Mouse (Mus musculus) midbrain, embryonic 14.5 days (tissue): Measurements from ENCODE around the gene Suco. TPM values are rescaled to one million over a fixed set of nuclear protein-coding genes. Genes with fewer than 3 reads are reported as not detected.

Source experiments
- ATAC-seq: fragments of 200-750 bp; cut with Nextera tagmentation; 2 replicates; pipeline ENCODE4 v1.8.0; 2017; ENCODE audit warnings: moderate number of reproducible peaks, moderate library complexity; ENCODE audit not compliant: low FRiP score, low TSS enrichment
- DNase-seq: peaks from one replicate; pipeline ENCODE4 v3.0.0-alpha.2; 2015
- H3K27ac ChIP-seq: fragments of 300-500 bp; sonication (generic); replicated peaks from 2 replicates; pipeline ENCODE4 v1.5.1; 2014; ENCODE audit warnings: mild to moderate bottlenecking, low read depth, low read length, moderate library complexity
- H3K27me3 ChIP-seq: fragments of 300-500 bp; sonication (generic); 2 replicates; pipeline ENCODE4 v1.6.1; 2014; ENCODE audit warnings: low read length, control low read depth, mixed read lengths; ENCODE audit not compliant: control insufficient read depth, insufficient read depth
- H3K36me3 ChIP-seq: fragments of 300-500 bp; sonication (generic); 2 replicates; pipeline ENCODE4 v1.6.1; 2014; ENCODE audit warnings: low read length, control low read depth; ENCODE audit not compliant: control insufficient read depth, insufficient read depth
- H3K4me1 ChIP-seq: fragments of 300-500 bp; sonication (generic); 2 replicates; pipeline ENCODE4 v1.6.1; 2014; ENCODE audit warnings: mild to moderate bottlenecking, antibody characterized with exemption, low read length, control low read depth; ENCODE audit not compliant: control insufficient read depth, insufficient read depth
- H3K4me2 ChIP-seq: fragments of 300-500 bp; sonication (generic); 2 replicates; pipeline ENCODE4 v1.6.1; 2014; ENCODE audit warnings: mild to moderate bottlenecking, low read length, moderate library complexity
- H3K4me3 ChIP-seq: fragments of 300-500 bp; sonication (generic); replicated peaks from 2 replicates; pipeline ENCODE4 v1.5.1; 2014; ENCODE audit warnings: low read depth, low read length
- H3K9ac ChIP-seq: fragments of 300-500 bp; sonication (generic); replicated peaks from 2 replicates; pipeline ENCODE4 v1.6.1; 2014; ENCODE audit warnings: mild to moderate bottlenecking, low read length, moderate library complexity
- H3K9me3 ChIP-seq: fragments of 300-500 bp; sonication (generic); 2 replicates; pipeline ENCODE4 v1.6.1; 2016; ENCODE audit warnings: low read length, control low read depth, mixed read lengths; ENCODE audit not compliant: control insufficient read depth
- WGBS: fragments of 180-500 bp; shearing (Covaris S2); extraction: QIAGEN DNeasy Blood & Tissue Kit; methylation state at CpG from one replicate; pipeline ENCODE4 v1.1.7; 2014; 5-methylcytosine and 5-hydroxymethylcytosine counted together
- polyA plus RNA-seq: library from polyadenylated mRNA; unstranded; fragments of >200 nt; fragmentation: Nextera tagmentation; extraction: Ambion mirVana; gene quantifications from 2 replicates; pipeline ENCODE4 v1.2.1, GENCODE M21; 2014

Suco gene
- polyA plus RNA-seq, 1 experiment from 2014 or later: 27.8 TPM

DNA sequence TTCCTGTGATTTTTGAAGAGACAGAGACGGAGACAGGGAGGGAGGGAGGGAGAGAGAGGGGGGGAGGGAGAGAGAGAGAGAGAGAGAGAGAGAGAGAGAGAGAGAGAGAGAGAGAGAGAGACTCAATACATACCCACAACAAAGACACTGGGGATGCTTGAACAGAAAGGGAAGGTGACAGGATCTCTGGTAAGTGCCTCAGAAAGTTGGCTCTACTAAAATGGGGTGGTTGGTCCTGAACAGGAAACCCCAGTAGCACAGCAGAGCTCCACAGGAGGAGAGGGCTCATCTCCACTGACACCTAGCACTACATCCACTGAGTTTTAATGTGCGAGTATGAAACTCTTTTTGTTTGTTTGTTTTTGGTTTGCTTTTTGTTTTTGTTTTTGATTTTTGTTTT is 75.2 kb downstream of the Suco start:
- H3K9me3 ChIP-seq: no peaks in the 10 kb centered on the region
- H3K27me3 ChIP-seq: no peaks in the 10 kb centered on the region
- WGBS: 90% methylated on average over 2 of the region's 2 CpGs
- H3K4me3 ChIP-seq: no peak overlapping the region
- H3K4me1 ChIP-seq: no peaks in the 10 kb centered on the region
- H3K27ac ChIP-seq: no peak overlapping the region
- ATAC-seq (no peak), DNase-seq (no peak)
- no peak overlapping the region for H3K4me2 ChIP-seq
- no peak overlapping the region for H3K9ac ChIP-seq
- H3K36me3 ChIP-seq: no peaks in the 10 kb centered on the region

DNA sequence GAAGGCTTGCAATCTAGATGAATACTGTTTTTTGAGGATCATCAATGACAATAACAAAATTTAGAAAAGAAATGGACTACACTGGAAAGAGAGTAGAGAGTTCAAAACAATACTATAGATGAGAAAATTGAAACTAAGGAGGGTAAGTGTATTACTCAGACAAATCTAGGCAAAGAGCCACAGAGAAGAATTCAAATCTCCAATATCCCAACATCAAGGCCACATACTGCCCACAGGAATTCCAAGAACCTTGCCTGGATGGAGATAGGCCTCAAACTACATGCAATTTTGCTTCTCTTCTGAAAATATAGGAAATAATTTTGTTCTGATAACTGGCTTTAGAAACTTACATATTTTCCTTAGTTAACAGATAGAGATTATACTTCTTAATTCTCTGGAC is 76.2 kb downstream of the Suco start:
- H3K4me1 ChIP-seq: no peaks in the 10 kb centered on the region
- no peaks in the 10 kb centered on the region for H3K9me3 ChIP-seq
- DNase-seq (no peak), ATAC-seq (no peak)
- no peak overlapping the region for H3K4me2 ChIP-seq
- no peak overlapping the region for H3K4me3 ChIP-seq
- H3K36me3 ChIP-seq: no peaks in the 10 kb centered on the region
- no peak overlapping the region for H3K9ac ChIP-seq
- H3K27me3 ChIP-seq: no peaks in the 10 kb centered on the region
- no peak overlapping the region for H3K27ac ChIP-seq

GRCm38 (mm10) chr1:161799791-161800190 is 76.7 kb downstream of the Suco start:
- DNase-seq (no peak), ATAC-seq (no peak)
- H3K9me3 ChIP-seq: no peaks in the 10 kb centered on the region

DNA sequence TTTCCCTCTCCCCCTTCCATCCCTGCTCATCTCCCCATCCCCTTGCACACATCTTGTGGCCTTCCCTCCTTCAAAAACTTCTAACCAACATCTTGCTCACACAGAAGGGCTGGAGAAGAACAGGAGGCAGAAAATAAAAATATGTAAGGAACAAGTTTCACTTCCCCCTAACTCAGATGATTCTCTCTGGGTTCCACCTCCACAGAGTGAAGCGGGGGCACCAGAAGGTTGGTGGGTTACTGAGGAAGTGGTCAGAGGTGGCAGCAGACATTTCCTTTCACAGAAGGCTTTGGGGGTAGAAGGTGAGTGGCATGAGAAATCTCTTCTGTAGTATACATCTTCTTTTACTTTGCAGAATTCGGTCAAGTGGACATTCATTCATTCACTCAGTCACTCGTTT is 77.6 kb downstream of the Suco start:
- DNase-seq (no peak), ATAC-seq (no peak)
- H3K36me3 ChIP-seq: no peaks in the 10 kb centered on the region
- no peak overlapping the region for H3K27ac ChIP-seq
- no peak overlapping the region for H3K9ac ChIP-seq
- no peak overlapping the region for H3K4me3 ChIP-seq
- no peaks in the 10 kb centered on the region for H3K4me1 ChIP-seq
- no peaks in the 10 kb centered on the region for H3K27me3 ChIP-seq
- 92% methylated on average over 3 of the region's 3 CpGs for WGBS
- no peak overlapping the region for H3K4me2 ChIP-seq
- no peaks in the 10 kb centered on the region for H3K9me3 ChIP-seq

More at GRCm38 (mm10) chr1:161799791-161800190, 76.7 kb downstream of the Suco start:
- no peaks in the 10 kb centered on the region for H3K36me3 ChIP-seq
- H3K9ac ChIP-seq: no peak overlapping the region
- H3K27me3 ChIP-seq: no peaks in the 10 kb centered on the region
- no peak overlapping the region for H3K4me3 ChIP-seq
- no peak overlapping the region for H3K27ac ChIP-seq
- no peak overlapping the region for H3K4me2 ChIP-seq
- H3K4me1 ChIP-seq: no peaks in the 10 kb centered on the region

- no peaks in the 10 kb centered on the region for H3K9me3 ChIP-seq
- 90% methylated on average over 10 of the region's 10 CpGs for WGBS
- ATAC-seq: no peak
Measured at GRCm38 (mm10) chr1:161794447-161795211, 81.9 kb downstream of the Suco start.

GRCm38 (mm10) chr1:161793321-161793720 is 83.2 kb downstream of the Suco start:
- Histone ChIP-seq H3K27ac (no peak overlapping the region), H3K4me3 (no peak overlapping the region), H3K9me3 (no peaks in the 10 kb centered on the region), H3K4me1 (no peaks in the 10 kb centered on the region), H3K36me3 (no peaks in the 10 kb centered on the region), H3K27me3 (no peaks in the 10 kb centered on the region), H3K9ac (no peak overlapping the region), H3K4me2 (no peak overlapping the region)
- DNase-seq: no peak
- 80% methylated on average over 3 of the region's 3 CpGs for WGBS
- no peak for ATAC-seq

More at GRCm38 (mm10) chr1:161794447-161795211, 81.9 kb downstream of the Suco start:
- DNase-seq: no peak
- Histone ChIP-seq H3K27ac (no peak overlapping the region), H3K4me2 (no peak overlapping the region), H3K9ac (no peak overlapping the region), H3K4me3 (no peak overlapping the region), H3K36me3 (no peaks in the 10 kb centered on the region), H3K4me1 (no peaks in the 10 kb centered on the region), H3K27me3 (no peaks in the 10 kb centered on the region)

DNA sequence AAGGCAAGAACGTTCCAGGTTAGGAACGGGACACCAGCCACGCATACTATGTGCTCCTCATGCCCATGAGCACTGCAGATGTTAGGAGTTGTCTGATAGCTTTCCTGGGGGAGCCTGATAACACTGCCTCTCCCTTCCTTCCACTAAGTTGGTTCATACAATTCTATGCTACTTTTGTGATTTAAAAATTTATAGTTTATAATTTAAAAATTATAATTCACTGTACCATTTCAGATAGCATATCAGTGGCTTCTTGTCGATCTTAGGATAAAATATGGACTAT is 83.9 kb downstream of the Suco start:
- no peaks in the 10 kb centered on the region for H3K4me1 ChIP-seq
- no peak for DNase-seq
- H3K9ac ChIP-seq: no peak overlapping the region
- no peak for ATAC-seq
- H3K4me2 ChIP-seq: no peak overlapping the region
- WGBS: 91% methylated on average over 4 of the region's 4 CpGs
- H3K4me3 ChIP-seq: no peak overlapping the region
- no peaks in the 10 kb centered on the region for H3K36me3 ChIP-seq
- no peaks in the 10 kb centered on the region for H3K27me3 ChIP-seq
- no peaks in the 10 kb centered on the region for H3K9me3 ChIP-seq
- no peak overlapping the region for H3K27ac ChIP-seq

DNA sequence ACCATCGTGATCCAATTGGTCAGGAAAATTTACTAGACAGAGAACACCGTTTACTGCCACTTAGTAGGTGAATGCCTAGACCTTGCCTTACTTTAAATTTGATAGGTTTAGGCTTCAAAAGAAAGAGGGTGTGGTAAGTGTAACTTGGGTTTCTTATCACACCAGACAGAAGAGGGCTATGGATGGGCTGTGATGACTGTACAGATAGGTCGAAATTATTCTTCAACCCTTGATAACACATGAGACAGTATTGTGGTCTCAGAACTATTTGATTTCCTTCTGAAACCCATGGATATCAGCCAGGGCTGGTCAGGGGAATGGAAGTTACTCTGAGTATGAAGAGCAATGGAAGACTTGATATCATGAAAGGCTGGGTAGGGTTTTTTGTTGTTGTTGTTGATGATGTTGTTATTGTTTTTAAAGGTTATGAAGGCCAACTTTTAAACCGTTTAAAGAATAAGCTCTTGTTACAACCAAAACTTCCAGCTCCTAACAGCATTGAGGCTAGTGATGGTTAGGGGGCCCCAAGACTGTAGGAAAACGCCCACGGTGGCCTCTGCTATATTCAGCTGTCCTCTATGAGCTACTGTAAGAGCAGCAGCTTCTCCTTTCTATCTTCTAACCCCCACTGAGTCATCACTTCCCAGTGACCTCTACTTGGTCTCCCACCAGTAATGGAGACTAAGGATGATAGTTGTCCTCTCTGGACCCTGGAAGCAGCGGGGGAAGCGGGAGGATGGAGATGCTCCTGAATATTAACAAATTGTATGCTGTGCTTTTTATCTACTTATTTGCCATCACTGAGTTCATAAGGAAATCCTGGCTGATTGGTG is 84.4 kb downstream of the Suco start:
- H3K4me2 ChIP-seq: no peak overlapping the region
- no peaks in the 10 kb centered on the region for H3K9me3 ChIP-seq
- H3K27me3 ChIP-seq: no peaks in the 10 kb centered on the region
- ATAC-seq: no peak
- H3K4me1 ChIP-seq: no peaks in the 10 kb centered on the region
- DNase-seq: no peak
- WGBS: 90% methylated on average over 8 of the region's 8 CpGs
- H3K36me3 ChIP-seq: no peaks in the 10 kb centered on the region
- H3K4me3 ChIP-seq: no peak overlapping the region
- H3K27ac ChIP-seq: no peak overlapping the region
- H3K9ac ChIP-seq: no peak overlapping the region

- no peak for DNase-seq
- H3K4me3 ChIP-seq: no peak within 1 kb of the TSS
- H3K4me1 ChIP-seq: no peaks in the 10 kb centered on the region
- H3K27ac ChIP-seq: no peak within 1 kb of the TSS
- H3K9ac ChIP-seq: no peak within 1 kb of the TSS
- no peaks in the 10 kb centered on the region for H3K27me3 ChIP-seq
- 95% methylated on average over 9 of the region's 9 CpGs for WGBS
- H3K9me3 ChIP-seq: no peaks in the 10 kb centered on the region
- no peak for ATAC-seq
- H3K36me3 ChIP-seq: no peaks in the 10 kb centered on the region
- H3K4me2 ChIP-seq: no peak within 1 kb of the TSS
Measured at GRCm38 (mm10) chr1:161788339-161788738, 88.1 kb downstream of the Suco start, which contains the start of gene Fasl. Gene Fasl (minus strand): TSS chr1:161788495.
